Mouse (Mus musculus): ENCODE data around the gene Ano6. TPM values are rescaled to one million over a fixed set of nuclear protein-coding genes. Genes with fewer than 3 reads are reported as not detected.
A peak's percentile ranks its signal among the peaks of the same experiment; 100 is the strongest.

Ano6 gene
- total RNA-seq, 2 experiments from 2014 or later: 21.1 to 22.2 TPM

DNA sequence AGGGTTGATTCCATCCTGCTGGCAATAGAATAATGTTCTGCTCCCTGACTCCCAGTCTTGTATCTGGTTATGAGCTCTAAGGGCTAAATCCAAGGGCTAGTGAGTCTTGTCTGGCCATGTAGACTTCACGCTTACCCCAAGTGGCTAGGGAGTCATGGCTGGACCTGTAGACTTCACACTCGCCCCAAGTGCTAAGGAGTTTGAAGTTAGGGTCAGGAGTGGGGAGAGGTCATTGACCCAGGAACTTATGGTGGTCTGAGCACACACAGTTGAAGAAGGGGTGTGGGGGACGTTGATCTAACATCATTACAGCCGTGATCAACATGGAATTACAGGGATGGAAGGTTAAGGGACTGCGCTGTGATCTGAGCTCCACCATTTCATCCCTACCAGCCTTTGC lies 79.0 kb downstream of the Ano6 start:
- intact Hi-C loops (cut with DNase I): no loop called here
- no peak for DNase-seq (ENCODE audit: low spot score in 2 of 2)

DNA sequence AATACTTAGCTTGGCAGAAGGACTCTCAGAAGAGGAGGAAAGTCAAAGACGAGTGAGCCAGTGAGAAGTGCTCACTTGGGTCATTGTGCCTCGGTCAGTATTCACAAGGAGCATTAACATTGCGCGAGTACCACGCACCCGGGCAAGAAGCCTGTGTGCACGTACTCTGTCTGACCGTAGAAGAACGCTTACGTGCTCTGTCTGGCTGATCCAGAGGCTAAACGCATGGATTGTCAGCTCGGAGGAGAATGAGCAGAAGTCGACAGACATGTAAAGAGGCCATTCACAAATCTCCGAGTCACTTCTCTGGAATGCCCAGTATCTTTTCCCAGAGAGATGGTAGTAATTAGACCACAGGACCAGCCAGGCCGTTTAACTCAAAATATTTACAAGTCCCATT lies 81.0 kb downstream of the Ano6 start:
- no peak for DNase-seq (ENCODE audit: low spot score in 2 of 2)
- intact Hi-C loops (cut with DNase I): no loop called here

DNA sequence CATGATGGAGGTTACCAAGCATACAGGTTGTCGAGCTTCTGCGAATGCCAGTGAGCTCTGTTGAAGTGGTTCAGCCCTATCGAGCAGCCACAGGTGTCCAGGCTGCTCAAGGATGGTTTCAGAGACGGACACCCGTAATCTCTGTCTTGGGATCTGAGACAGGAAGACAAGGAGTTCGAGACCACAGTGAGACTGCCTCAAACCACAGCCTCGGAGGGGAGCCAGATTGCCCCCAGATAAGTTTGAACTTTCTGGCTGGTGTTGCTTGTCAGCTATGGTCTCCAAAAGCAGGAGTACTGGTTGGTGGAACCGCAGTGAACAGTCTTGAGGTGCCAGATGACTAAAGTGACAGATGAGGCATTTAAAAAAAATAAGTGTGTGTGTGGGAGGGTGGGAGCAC lies 81.8 kb downstream of the Ano6 start:
- intact Hi-C loops (cut with DNase I): no loop called here
- no peak for DNase-seq (ENCODE audit: low spot score in 2 of 2)

DNA sequence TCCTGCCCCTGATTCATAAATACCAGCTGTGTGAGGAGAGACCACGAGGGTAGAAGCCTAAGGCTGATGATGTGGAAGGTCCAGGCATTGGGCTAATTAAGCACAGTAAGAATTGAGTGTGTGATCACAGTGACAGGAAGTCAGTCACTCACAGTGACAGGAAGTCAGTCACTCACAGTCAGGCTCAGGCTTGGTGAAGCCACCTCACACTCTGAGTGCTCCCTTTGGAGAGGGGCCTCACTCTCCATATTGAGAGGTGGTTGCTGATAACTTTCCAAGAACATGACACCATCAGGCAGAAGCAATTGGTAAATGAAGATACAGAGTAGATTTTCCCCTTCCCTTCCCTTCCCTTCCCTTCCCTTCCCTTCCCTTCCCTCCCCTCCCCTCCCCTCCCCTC lies 82.6 kb downstream of the Ano6 start:
- intact Hi-C loops (cut with DNase I): no loop called here

DNA sequence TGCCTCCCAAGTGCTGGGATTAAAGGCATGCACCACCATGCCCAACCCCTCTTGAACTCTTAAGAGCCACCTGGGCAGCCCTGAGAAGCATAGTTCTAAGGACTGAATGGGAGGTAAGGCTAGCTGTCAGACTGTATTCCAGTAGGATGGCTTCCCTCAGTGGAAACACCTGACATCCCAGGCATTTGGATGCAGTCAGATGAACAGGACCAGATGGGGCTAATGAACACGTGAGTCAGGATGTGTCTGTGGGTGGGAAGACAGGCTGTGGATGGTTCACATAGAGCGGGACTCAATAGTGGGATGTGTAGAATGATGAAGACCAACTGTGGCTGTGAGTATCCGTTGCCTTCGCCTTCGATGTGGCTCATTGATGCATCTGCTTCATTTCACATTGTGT lies 83.6 kb downstream of the Ano6 start:
- intact Hi-C loops (cut with DNase I): no loop called here
- no peak for DNase-seq (ENCODE audit: low spot score in 2 of 2)

More for the DNA sequence above, 82.6 kb downstream of the Ano6 start:
- DNase-seq (ENCODE audit: low spot score in 2 of 2): no peak

- intact Hi-C loops (cut with DNase I): no loop called here
- no peak for DNase-seq (ENCODE audit: low spot score in 2 of 2)
Measured at GRCm38 (mm10) chr15:95874726-95875125, 84.1 kb downstream of the Ano6 start.

GRCm38 (mm10) chr15:95875898-95876297 lies 85.3 kb downstream of the Ano6 start:
- no peak for DNase-seq (ENCODE audit: low spot score in 2 of 2)
- intact Hi-C loops (cut with DNase I): no loop called here

- intact Hi-C loops (cut with DNase I): loop anchor here (5.0 kb wide), 1 partner anchor 108 kb away; no protein-coding TSS in a partner anchor
- DNase-seq (ENCODE audit: low spot score in 2 of 2): no peak
Measured at GRCm38 (mm10) chr15:95880616-95881151, 90.0 kb downstream of the Ano6 start.

GRCm38 (mm10) chr15:95882436-95882835 lies 91.8 kb downstream of the Ano6 start:
- intact Hi-C loops (cut with DNase I): loop anchor here (5.0 kb wide), 1 partner anchor 110 kb away; no protein-coding TSS in a partner anchor

DNA sequence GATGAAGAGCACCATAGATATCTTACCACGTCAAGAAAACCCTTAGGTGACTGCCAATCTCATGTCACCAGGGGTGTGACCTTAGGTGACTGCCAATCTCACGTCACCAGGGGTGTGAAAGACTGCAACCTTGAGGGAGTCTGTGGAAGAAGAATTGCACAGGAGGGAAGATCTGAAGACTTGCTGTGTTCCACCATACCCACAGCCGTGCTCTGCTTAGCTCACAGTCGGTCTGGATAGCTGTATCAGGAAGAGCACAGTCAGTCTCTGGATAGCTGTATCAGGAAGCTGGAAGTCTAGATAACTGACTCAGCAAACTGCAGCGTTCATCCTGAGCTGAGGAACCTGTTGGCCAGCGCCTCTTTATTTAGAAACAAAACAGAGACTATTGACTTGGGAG lies 92.9 kb downstream of the Ano6 start:
- DNase-seq (ENCODE audit: low spot score in 2 of 2): no peak
- intact Hi-C loops (cut with DNase I): loop anchor here (5.0 kb wide), 1 partner anchor 111 kb away; no protein-coding TSS in a partner anchor

More at GRCm38 (mm10) chr15:95882436-95882835, 91.8 kb downstream of the Ano6 start:
- no peak for DNase-seq (ENCODE audit: low spot score in 2 of 2)

- DNase-seq (ENCODE audit: low spot score in 2 of 2): no peak
- intact Hi-C loops (cut with DNase I): loop anchor here (5.0 kb wide), 2 partner anchors 47 to 113 kb away; no protein-coding TSS in a partner anchor
Measured at GRCm38 (mm10) chr15:95884658-95885620, 94.3 kb downstream of the Ano6 start.

GRCm38 (mm10) chr15:95885953-95886820 lies 95.5 kb downstream of the Ano6 start:
- DNase-seq (ENCODE audit: low spot score in 2 of 2): peak in 1 of 2 experiments; percentile 44
- intact Hi-C loops (cut with DNase I): loop anchor here (2.0 to 5.0 kb wide), 2 partner anchors 46 to 95 kb away; partner anchors contain the start of gene Ano6

- intact Hi-C loops (cut with DNase I): loop anchor here (1.0 to 5.0 kb wide), 3 partner anchors 45 to 97 kb away; partner anchors contain the start of gene Ano6
- peak; percentile 43 to 81 for DNase-seq (ENCODE audit: low spot score in 2 of 2)
Measured at GRCm38 (mm10) chr15:95887365-95887764, 96.7 kb downstream of the Ano6 start.

DNA sequence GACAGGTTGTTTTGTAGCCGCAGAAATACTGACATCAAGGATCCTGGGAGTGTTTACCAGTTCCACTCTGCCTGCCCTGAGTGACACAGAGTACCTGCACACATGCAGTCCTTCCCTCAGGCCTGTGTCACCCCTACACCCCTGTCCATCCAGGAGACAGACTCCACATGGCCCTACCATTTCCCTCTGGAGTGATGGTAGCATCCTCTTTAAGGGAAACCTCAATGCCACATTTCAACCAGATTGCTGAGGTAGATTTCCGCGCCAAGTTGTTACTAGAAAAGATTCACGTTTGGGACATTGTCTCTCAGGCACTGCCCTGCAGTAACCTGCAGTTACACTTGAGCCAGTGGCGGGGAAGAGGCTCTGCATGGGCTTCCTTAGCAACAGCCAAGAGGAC lies 97.9 kb downstream of the Ano6 start:
- intact Hi-C loops (cut with DNase I): loop anchor here (5.0 kb wide), 1 partner anchor 44 kb away; no protein-coding TSS in a partner anchor
- DNase-seq (ENCODE audit: low spot score in 2 of 2): no peak

GRCm38 (mm10) chr15:95890368-95890767 lies 99.7 kb downstream of the Ano6 start:
- DNase-seq (ENCODE audit: low spot score in 2 of 2): no peak
- intact Hi-C loops (cut with DNase I): no loop called here

- intact Hi-C loops (cut with DNase I): no loop called here
- DNase-seq (ENCODE audit: low spot score in 2 of 2): no peak
Measured at GRCm38 (mm10) chr15:95892171-95892570, 101.5 kb downstream of the Ano6 start.

- intact Hi-C loops (cut with DNase I): no loop called here
- no peak for DNase-seq (ENCODE audit: low spot score in 2 of 2)
Measured at GRCm38 (mm10) chr15:95892929-95893328, 102.3 kb downstream of the Ano6 start.

- no peak for DNase-seq (ENCODE audit: low spot score in 2 of 2)
- intact Hi-C loops (cut with DNase I): no loop called here
Measured at GRCm38 (mm10) chr15:95895699-95896098, 105.1 kb downstream of the Ano6 start.

- DNase-seq (ENCODE audit: low spot score in 2 of 2): no peak
Measured at GRCm38 (mm10) chr15:95897653-95898052, 107.0 kb downstream of the Ano6 start.

DNA sequence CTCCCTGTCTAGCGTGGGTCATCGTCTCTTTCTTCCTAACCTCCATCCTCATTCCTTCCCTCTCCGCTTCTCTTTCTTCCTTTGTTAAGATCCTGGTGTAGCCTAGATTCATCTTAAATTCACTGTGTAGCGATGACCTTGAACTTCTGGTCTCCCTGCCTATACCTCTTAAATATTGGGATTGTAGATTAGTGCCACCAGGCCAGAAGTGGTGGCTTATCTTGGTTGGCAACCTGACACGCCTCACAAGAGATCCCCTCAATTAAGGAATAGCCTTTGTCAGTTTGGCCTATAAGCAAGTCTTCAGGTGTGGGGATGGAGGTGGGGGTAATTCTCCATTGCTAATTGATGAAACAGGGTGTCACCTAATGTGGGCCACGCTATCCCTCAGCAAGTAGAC lies 107.8 kb downstream of the Ano6 start:
- DNase-seq (ENCODE audit: low spot score in 2 of 2): no peak
- intact Hi-C loops (cut with DNase I): no loop called here

More at GRCm38 (mm10) chr15:95897653-95898052, 107.0 kb downstream of the Ano6 start:
- intact Hi-C loops (cut with DNase I): no loop called here

Measured in left cerebral cortex, postnatal 25 days (tissue).